Mouse (Mus musculus) thymus, postnatal 25 days (tissue): Measurements from ENCODE around the gene Larp1.
A peak's percentile ranks its signal among the peaks of the same experiment; 100 is the strongest.

Source experiments
- DNase-seq: peaks from one replicate; pipeline ENCODE4 v3.0.0; 2022

The Larp1 gene

GRCm38 (mm10) chr11:58102581-58103343 lies 93.9 kb downstream of the Larp1 start:
- DNase-seq, result peak; percentile 80

GRCm38 (mm10) chr11:58103344-58103653 lies 94.4 kb downstream of the Larp1 start:
- peak; percentile 66 for DNase-seq

GRCm38 (mm10) chr11:58103697-58104306 lies 94.9 kb downstream of the Larp1 start, which contains the start of gene Cnot8:
TSS of gene Cnot8 (plus strand) at chr11:58104153.
- DNase-seq, result peak; percentile 100

GRCm38 (mm10) chr11:58104351-58104791 lies 95.5 kb downstream of the Larp1 start:
- peak; percentile 61 for DNase-seq

- no peak for DNase-seq
These were observed 98.1 kb downstream of the Larp1 start for GRCm38 (mm10) chr11:58107009-58107408.

- DNase-seq, result no peak
These were observed 98.9 kb downstream of the Larp1 start for GRCm38 (mm10) chr11:58107664-58108337.
